Mouse (Mus musculus) erythroblast, embryonic 14.5 days (primary cell): ENCODE results near the gene Rbm20.

Experiments used
- GATA1 ChIP-seq: IDR thresholded peaks from 2 replicates; pipeline ENCODE4 v1.6.1; 2012; ENCODE audit warnings: low read length, inconsistent platforms, mixed read lengths
- TAL1 ChIP-seq: IDR thresholded peaks from 3 replicates; pipeline ENCODE4 v1.6.1; 2012; ENCODE audit warnings: low read length, inconsistent platforms, mixed read lengths

GRCm38 (mm10) chr19:53890274-53890673 is 213.2 kb downstream of the Rbm20 start:
- TF ChIP-seq TAL1 (no peak), GATA1 (no peak)
